Mouse (Mus musculus): ENCODE data around the gene Vps8.

DNA sequence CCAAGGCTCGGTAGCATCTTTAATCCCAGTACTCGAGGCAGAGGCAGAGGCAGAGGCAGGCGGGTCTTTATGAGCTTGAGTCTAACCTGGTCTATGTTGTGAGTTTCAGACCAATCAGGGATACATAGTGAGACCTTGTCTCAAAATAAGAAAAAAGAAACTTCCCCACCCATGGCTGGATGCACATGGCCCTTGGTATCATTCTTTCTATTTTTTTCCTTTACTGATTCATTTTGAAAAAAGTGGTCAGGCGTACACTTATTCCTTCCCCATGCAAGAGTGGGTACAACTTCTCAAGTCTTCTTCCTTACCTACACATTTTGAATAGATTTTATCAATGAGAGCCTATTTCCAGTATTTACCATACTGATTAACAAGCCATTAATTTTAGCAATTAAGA is 187.6 kb downstream of the Vps8 start:
- TF ChIP-seq CTCF (IDR thresholded peaks at IDR 0.05; ENCODE audit: low read depth) (no peak), EP300 (optimal IDR thresholded peaks at IDR 0.05) (no peak)

Measured in stomach, postnatal 0 days (tissue).